Mouse (Mus musculus) CH12.LX (cell line): ENCODE results near the gene Ppp2r5c. TPM values are rescaled to one million over a fixed set of nuclear protein-coding genes. Genes with fewer than 3 reads are reported as not detected.

Source experiments
- DNase-seq: peaks from one replicate; pipeline ENCODE4 v3.0.0-alpha.2; 2013; ENCODE audit errors: extremely low read depth
- H3K27ac ChIP-seq: 2 replicates; pipeline ENCODE4 v1.5.1; 2012; ENCODE audit warnings: low read depth, mild to moderate bottlenecking, control low read depth, moderate library complexity; ENCODE audit not compliant: insufficient read depth
- H3K27me3 ChIP-seq: replicated peaks from 2 replicates; pipeline ENCODE3; 2012; ENCODE audit warnings: inconsistent platforms
- H3K36me3 ChIP-seq, 2 experiments: replicated peaks in 1 of 2; 2 replicates each; pipeline versions ENCODE3 to v1.6.1; 2012; ENCODE audit warnings: inconsistent platforms in 1 of 2, low read length in 1 of 2, mild to moderate bottlenecking in 1 of 2, mixed read lengths in 1 of 2, moderate library complexity in 1 of 2; ENCODE audit not compliant: control insufficient read depth in 1 of 2, insufficient read depth in 1 of 2
- H3K4me1 ChIP-seq, 2 experiments: 2 replicates each; pipeline ENCODE4 v1.6.1; 2012; ENCODE audit warnings: inconsistent platforms in 1 of 2, moderate library complexity in 1 of 2; ENCODE audit not compliant: insufficient read depth in 2 of 2, control insufficient read depth in 1 of 2
- H3K4me2 ChIP-seq: 2 replicates; pipeline ENCODE4 v1.6.1; 2012; ENCODE audit warnings: low read depth, mild to moderate bottlenecking, control low read depth; ENCODE audit not compliant: poor library complexity, insufficient read depth, severe bottlenecking
- H3K4me3 ChIP-seq, 3 experiments: fragments of 150-350 bp in 1 of 3; sonication (generic) in 1 of 3; replicated peaks in 1 of 3; 2 replicates each; pipeline versions ENCODE3 to v1.5.1; 2011 to 2012; ENCODE audit warnings: low read depth in 2 of 3, low read length in 2 of 3, mild to moderate bottlenecking in 2 of 3, moderate library complexity in 2 of 3, control low read depth in 1 of 3, improper control_type of control experiment in 1 of 3, inconsistent platforms in 1 of 3, mixed read lengths in 1 of 3; ENCODE audit not compliant: poor library complexity in 1 of 3
- H3K79me2 ChIP-seq: replicated peaks from 2 replicates; pipeline ENCODE4 v1.6.1; 2012; ENCODE audit warnings: mild to moderate bottlenecking, moderate library complexity; ENCODE audit not compliant: control insufficient read depth, poor library complexity, insufficient read depth, severe bottlenecking; ENCODE audit errors: extremely low read depth
- H3K9ac ChIP-seq: 2 replicates; pipeline ENCODE4 v1.6.1; 2012; ENCODE audit warnings: low read depth, mild to moderate bottlenecking, control low read depth, moderate library complexity; ENCODE audit not compliant: insufficient read depth
- H3K9me3 ChIP-seq: replicated peaks from 2 replicates; pipeline ENCODE3; 2012; ENCODE audit warnings: low read length, inconsistent platforms, mixed read lengths
- BHLHE40 ChIP-seq: IDR thresholded peaks from 2 replicates; pipeline ENCODE4 v1.6.1; 2011; ENCODE audit warnings: mild to moderate bottlenecking, low read depth, low read length, improper control_type of control experiment
- CTCF ChIP-seq, 2 experiments: IDR thresholded peaks in 1 of 2; conservative IDR thresholded peaks in 1 of 2; 2 replicates each; pipeline ENCODE4 v1.5.1; 2011 to 2012; ENCODE audit warnings: low read depth in 2 of 2, low read length in 2 of 2, improper control_type of control experiment in 1 of 2, inconsistent platforms in 1 of 2, mild to moderate bottlenecking in 1 of 2, moderate library complexity in 1 of 2
- ELF1 ChIP-seq: IDR thresholded peaks from 2 replicates; pipeline ENCODE4 v1.6.1; 2014; ENCODE audit warnings: low read depth, mild to moderate bottlenecking, inconsistent platforms, low read length, improper control_type of control experiment
- ETS1 ChIP-seq: conservative IDR thresholded peaks from 2 replicates; pipeline ENCODE4 v1.6.1; 2012; ENCODE audit warnings: low read depth, mild to moderate bottlenecking, inconsistent platforms, low read length, improper control_type of control experiment, moderate library complexity
- HCFC1 ChIP-seq: IDR thresholded peaks from 2 replicates; pipeline ENCODE4 v1.6.1; 2012; ENCODE audit warnings: low read depth, mild to moderate bottlenecking, inconsistent platforms, low read length, improper control_type of control experiment
- JUND ChIP-seq: conservative IDR thresholded peaks from 2 replicates; pipeline ENCODE4 v1.6.1; 2011; ENCODE audit warnings: low read depth, low read length, improper control_type of control experiment
- KAT2A ChIP-seq: IDR thresholded peaks from 2 replicates; pipeline ENCODE4 v1.6.1; 2012; ENCODE audit warnings: low read length, improper control_type of control experiment, inconsistent platforms; ENCODE audit not compliant: insufficient replicate concordance
- MAFK ChIP-seq: IDR thresholded peaks from 2 replicates; pipeline ENCODE4 v1.6.1; 2011; ENCODE audit warnings: low read length, improper control_type of control experiment; ENCODE audit not compliant: insufficient replicate concordance
- MAX ChIP-seq: IDR thresholded peaks from 2 replicates; pipeline ENCODE4 v1.6.1; 2011; ENCODE audit warnings: low read length, improper control_type of control experiment
- MEF2A ChIP-seq: IDR thresholded peaks from 2 replicates; pipeline ENCODE4 v1.6.1; 2014; ENCODE audit warnings: low read depth, mild to moderate bottlenecking, inconsistent platforms, low read length, improper control_type of control experiment, borderline replicate concordance
- MXI1 ChIP-seq: IDR thresholded peaks from 2 replicates; pipeline ENCODE4 v1.6.1; 2011; ENCODE audit warnings: mild to moderate bottlenecking, low read depth, low read length, improper control_type of control experiment
- MYC ChIP-seq: IDR thresholded peaks from 2 replicates; pipeline ENCODE4 v1.6.1; 2011; ENCODE audit warnings: low read depth, mild to moderate bottlenecking, improper control_type of control experiment, low read length
- NELFE ChIP-seq: IDR thresholded peaks from 2 replicates; pipeline ENCODE4 v1.6.1; 2011; ENCODE audit warnings: low read depth, low read length, improper control_type of control experiment
- PAX5 ChIP-seq: IDR thresholded peaks from 2 replicates; pipeline ENCODE4 v1.6.1; 2012; ENCODE audit warnings: low read length, inconsistent platforms, mixed read lengths
- POLR2AphosphoS2 ChIP-seq: IDR thresholded peaks from 2 replicates; pipeline ENCODE4 v1.6.1; 2011; ENCODE audit warnings: low read depth, low read length, improper control_type of control experiment
- RAD21 ChIP-seq: IDR thresholded peaks from 2 replicates; pipeline ENCODE4 v1.6.1; 2011; ENCODE audit warnings: low read depth, mild to moderate bottlenecking, low read length, improper control_type of control experiment, moderate library complexity
- SIN3A ChIP-seq: IDR thresholded peaks from 2 replicates; pipeline ENCODE4 v1.6.1; 2012; ENCODE audit warnings: low read length, improper control_type of control experiment, inconsistent platforms
- TBP ChIP-seq: conservative IDR thresholded peaks from 2 replicates; pipeline ENCODE4 v1.6.1; 2011; ENCODE audit warnings: low read depth, low read length, improper control_type of control experiment
- TCF12 ChIP-seq: IDR thresholded peaks from 2 replicates; pipeline ENCODE4 v1.6.1; 2014; ENCODE audit warnings: low read depth, mild to moderate bottlenecking, inconsistent platforms, low read length, improper control_type of control experiment
- UBTF ChIP-seq: IDR thresholded peaks from 2 replicates; pipeline ENCODE4 v1.6.1; 2012; ENCODE audit warnings: low read depth, mild to moderate bottlenecking, inconsistent platforms, low read length, improper control_type of control experiment, moderate library complexity
- ZMIZ1 ChIP-seq: IDR thresholded peaks from 2 replicates; pipeline ENCODE4 v1.6.1; 2012; ENCODE audit warnings: low read depth, mild to moderate bottlenecking, inconsistent platforms, low read length, improper control_type of control experiment
- dilution Hi-C: fragments of 300-500 bp; cut with MboI; formaldehyde crosslinking; loops from 2 replicates; pipeline ENCODE4 v1.14.3; 2020; ENCODE audit warnings: low sequenced_read_pairs; ENCODE audit not compliant: extremely low pct_unique_long_range_greater_than_20kb, extremely low pct_ligation_motif_present
- in situ Hi-C: fragments of 300-500 bp; cut with MboI; formaldehyde crosslinking; loops from 3 replicates; pipeline ENCODE4 v1.14.3; 2019; ENCODE audit warnings: low sequenced_read_pairs, low pct_ligation_motif_present, low pct_unique_long_range_greater_than_20kb, mixed read lengths
- polyA plus RNA-seq: library from polyadenylated mRNA; unstranded; fragments of >175 nt; gene quantifications from 2 replicates; pipeline ENCODE4 v1.2.1, GENCODE M21; 2012; ENCODE audit warnings: low read depth; ENCODE audit not compliant: insufficient read length
- total RNA-seq, 2 experiments: library from RNA; depleted of rRNA; stranded (reverse); fragments of 300-350 nt in 1 of 2; fragments of >200 nt in 1 of 2; gene quantifications; 2 replicates each; pipeline ENCODE4 v1.2.3; 2012 to 2014

Ppp2r5c gene
- total and polyA plus RNA-seq, 3 experiments, result 71.6 to 111 (median 97.7) TPM

GRCm38 (mm10) chr12:110436638-110437366 is 10.1 kb upstream of the Ppp2r5c start:
- no peak overlapping the region for H3K4me2 ChIP-seq
- no peak for DNase-seq
- no peaks in the 10 kb centered on the region for H3K36me3 ChIP-seq
- H3K27ac ChIP-seq, result no peak overlapping the region
- peaks cover 15% of the 10 kb centered on the region for H3K9me3 ChIP-seq
- no peaks in the 10 kb centered on the region for H3K79me2 ChIP-seq
- in situ Hi-C loops, result no loop called here
- H3K27me3 ChIP-seq, result peaks cover 27% of the 10 kb centered on the region
- dilution Hi-C loops, result no loop called here
- H3K4me3 ChIP-seq, result no peak overlapping the region
- TF ChIP-seq TCF12, result no peak
- peak; percentile 9; the same call in 1 of the 2 replicates for TF ChIP-seq HCFC1
- no peak for TF ChIP-seq MXI1
- peak; percentile 59; the same call in 1 of the 2 replicates for TF ChIP-seq MYC
- no peak for TF ChIP-seq MAFK
- TF ChIP-seq POLR2AphosphoS2, result no peak
- no peak for TF ChIP-seq KAT2A
- no peak for TF ChIP-seq PAX5
- 0 out of 2 replicates have a peak, but pooled peaks have one; percentile 32 for TF ChIP-seq MEF2A
- TF ChIP-seq ELF1, result peak; percentile 74
- TF ChIP-seq BHLHE40, result peak; percentile 84
- TF ChIP-seq SIN3A, result no peak
- TF ChIP-seq JUND, result no peak
- TF ChIP-seq TBP, result no peak
- TF ChIP-seq NELFE, result no peak
- peak; percentile 78; the same call in 1 of the 2 replicates for TF ChIP-seq MAX
- TF ChIP-seq ETS1, result peak; percentile 31; the same call in 1 of the 2 replicates
- TF ChIP-seq UBTF, result no peak
- H3K9ac ChIP-seq, result no peak overlapping the region
- peaks cover 23 to 27% of the 10 kb centered on the region in 2 experiments for H3K4me1 ChIP-seq

GRCm38 (mm10) chr12:110437367-110437703 is 9.6 kb upstream of the Ppp2r5c start:
- H3K36me3 ChIP-seq, result no peaks in the 10 kb centered on the region
- TF ChIP-seq ZMIZ1, result no peak
- TF ChIP-seq RAD21, result peak; percentile 22
- peak in 1 of 2 experiments; percentile 52; a peak in 2 of 4 replicates for TF ChIP-seq CTCF (conservative IDR thresholded peaks at IDR 0.05 in 1 of 2, IDR thresholded peaks at IDR 0.05 in 1 of 2; ENCODE audit: low read depth in 2 of 2, low read length in 2 of 2)
- H3K27me3 ChIP-seq, result peaks cover 24% of the 10 kb centered on the region
- no peak overlapping the region for H3K4me2 ChIP-seq
- DNase-seq, result no peak
- H3K9me3 ChIP-seq, result peaks cover 15% of the 10 kb centered on the region
- in situ Hi-C loops, result no loop called here
- H3K79me2 ChIP-seq, result no peaks in the 10 kb centered on the region
- H3K27ac ChIP-seq, result no peak overlapping the region
- H3K4me3 ChIP-seq, result no peak overlapping the region
- H3K9ac ChIP-seq, result no peak overlapping the region
- H3K4me1 ChIP-seq, result peaks cover 23 to 27% of the 10 kb centered on the region in 2 experiments
- dilution Hi-C loops, result no loop called here
